Mouse (Mus musculus): Measurements from ENCODE around the gene H2-Eb1.

DNA sequence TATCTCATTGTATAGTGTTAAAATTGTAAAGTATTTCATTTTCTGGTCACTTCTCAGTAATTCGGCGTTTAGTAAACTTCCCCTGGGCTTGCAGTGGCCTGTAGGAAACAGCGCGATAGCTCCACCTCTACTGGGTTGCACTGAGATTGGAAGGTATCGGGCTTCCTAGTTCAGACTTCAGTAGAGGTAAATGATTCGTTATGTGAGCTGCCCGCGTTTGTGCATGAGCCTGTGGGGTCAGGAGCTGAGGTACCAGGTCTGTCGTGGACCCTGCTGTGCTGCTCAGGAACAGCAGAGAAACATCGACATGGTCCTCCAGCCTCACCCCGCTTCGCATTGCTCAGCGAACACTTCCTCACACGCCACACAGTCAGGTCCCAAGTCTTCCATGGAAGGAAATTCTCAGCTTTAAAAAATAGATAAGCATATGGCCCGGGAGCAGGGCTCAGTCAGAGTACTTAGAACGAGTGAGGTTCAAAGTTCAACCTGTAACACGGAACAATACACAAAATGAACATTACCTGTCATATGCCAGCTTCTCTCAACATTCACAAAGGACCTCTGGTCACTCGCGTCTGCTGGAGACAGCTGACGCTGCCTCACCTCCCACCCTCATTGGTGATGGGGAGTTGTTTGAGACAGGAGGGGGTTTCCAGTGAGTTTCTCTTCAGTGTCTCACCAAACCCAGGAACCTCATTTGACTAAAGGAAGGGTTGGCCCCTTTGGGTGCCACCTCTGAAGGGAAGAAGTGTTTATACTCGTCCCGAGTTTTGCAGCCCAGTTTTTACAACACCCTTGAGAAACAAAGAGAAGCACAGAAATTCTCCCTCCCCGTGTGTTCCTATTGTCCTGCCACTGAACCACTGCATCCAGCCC lies 4.7 kb upstream of the H2-Eb1 start:
- TF ChIP-seq CTCF (IDR thresholded peaks at IDR 0.05): no peak
- TF ChIP-seq EP300 (IDR thresholded peaks at IDR 0.05; ENCODE audit: insufficient read depth, low read depth, low read length): no peak

Measured in heart, adult 2 months (tissue).